Mouse (Mus musculus) thymus, adult 2 months (tissue): ENCODE measurements around the gene Avil.

ENCODE experiments used
- CTCF ChIP-seq: fragments of 200-500 bp; IDR thresholded peaks from 2 replicates; pipeline ENCODE4 v1.5.1; 2012; ENCODE audit warnings: mild to moderate bottlenecking, control low read depth, low read length, moderate library complexity, borderline replicate concordance; ENCODE audit not compliant: control insufficient read depth, poor library complexity, insufficient read depth; ENCODE audit errors: extremely low read depth
- POLR2A ChIP-seq: fragments of 200-500 bp; IDR thresholded peaks from 2 replicates; pipeline ENCODE4 v1.6.1; 2012; ENCODE audit warnings: mild to moderate bottlenecking, low read length, control low read depth, moderate library complexity; ENCODE audit not compliant: control insufficient read depth, poor library complexity, insufficient read depth; ENCODE audit errors: extremely low read depth

DNA sequence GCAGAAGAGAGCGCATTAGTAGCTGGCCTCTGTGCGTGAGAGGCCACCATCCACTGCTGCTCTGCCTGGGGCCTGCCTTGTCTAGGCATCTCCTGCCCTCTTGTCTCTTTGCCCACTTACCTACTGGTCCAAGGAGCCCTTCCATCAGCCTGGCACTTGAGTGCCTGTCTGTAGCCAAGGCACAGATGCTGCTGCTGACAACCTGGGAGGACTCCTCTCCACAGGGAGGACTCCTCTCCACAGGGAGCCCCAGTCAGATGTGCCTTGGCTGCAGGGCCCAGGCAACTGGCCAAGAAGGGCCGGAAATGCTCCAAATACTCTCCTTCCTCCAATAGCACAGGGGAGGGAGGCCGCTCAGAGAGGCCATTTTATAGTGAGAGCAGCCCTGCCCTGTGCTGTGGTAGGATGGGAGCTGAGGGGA, 14.0 kb upstream of the Avil start:
- TF ChIP-seq CTCF (no peak), POLR2A (no peak)
